In the genomic region with DNA sequence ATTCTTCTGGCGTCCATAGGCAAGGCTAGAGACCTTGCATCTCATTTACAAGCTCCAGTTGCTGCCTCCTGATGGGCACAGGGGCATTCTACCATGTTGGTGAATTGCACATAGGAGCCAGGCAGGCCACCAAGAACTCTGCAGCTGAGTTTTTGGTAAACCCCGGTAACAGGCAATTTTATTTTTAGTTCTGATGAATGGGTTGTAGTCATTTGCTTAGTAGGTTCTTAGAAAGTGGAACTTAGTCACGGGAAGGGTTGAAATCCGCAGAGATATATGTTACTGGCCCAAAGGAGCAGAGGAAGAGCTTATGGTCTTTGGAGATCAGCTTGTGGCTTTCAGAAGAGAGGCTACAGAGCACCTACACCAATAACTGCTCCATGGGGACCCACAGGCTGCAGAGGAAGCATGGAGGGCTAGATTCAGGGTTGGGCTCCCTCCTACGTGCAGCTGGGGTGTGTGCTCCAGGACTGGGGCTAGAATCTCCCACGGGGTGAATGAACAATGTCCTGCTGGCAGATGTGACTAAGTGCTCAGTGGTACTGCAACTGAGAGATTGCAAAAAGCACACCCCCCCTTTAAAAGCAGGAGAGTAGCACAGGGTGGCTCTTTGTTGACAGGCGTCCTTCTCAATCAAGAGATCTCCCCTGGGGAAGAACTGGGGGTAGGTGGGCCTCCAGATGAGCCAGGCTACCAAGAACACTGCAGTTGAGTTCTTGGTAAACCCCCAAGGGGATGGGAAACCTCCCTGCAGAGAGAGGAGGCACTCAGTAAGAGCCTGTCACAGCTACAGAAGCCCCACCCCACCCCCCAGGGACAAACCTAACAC, we compare ENCODE assay signal across 19 mouse cellular contexts.
DNase-seq lines count a peak whose midpoint lies in the region; ATAC-seq and TF ChIP-seq lines count a peak whose summit lies in the region.
"Had no signal": no experiment of that assay in that cellular context is flagged by ENCODE, and none has a peak within 500 bp of the region (broad histone marks: within the 10 kb centered on the region; RNA-seq: fewer than 3 reads in every experiment).

No protein-coding gene starts in this region.

- H3K9me3 ChIP-seq in heart, embryonic 10.5 days, result no peaks in the 10 kb centered on the region
- H3K9me3 ChIP-seq in heart, embryonic 11.5 days (replicated peaks; ENCODE audit: control insufficient read depth, low read length), result no peaks in the 10 kb centered on the region
- H3K9me3 ChIP-seq in liver, embryonic 11.5 days (ENCODE audit: control insufficient read depth, low read length), result no peaks in the 10 kb centered on the region
- no peaks in the 10 kb centered on the region for H3K9me3 ChIP-seq in midbrain, embryonic 10.5 days (replicated peaks)
- H3K9me3 ChIP-seq: embryonic facial prominence, embryonic 13.5 days; forebrain, embryonic 13.5 days had no signal

- H3K9ac ChIP-seq in heart, embryonic 11.5 days (ENCODE audit: low read depth, low read length), result no peak overlapping the region
- H3K9ac ChIP-seq in liver, embryonic 11.5 days (ENCODE audit: low read depth, low read length), result peak overlapping the region; percentile 23; the same call in 1 of the 2 replicates
- H3K9ac ChIP-seq: embryonic facial prominence, embryonic 13.5 days; forebrain, embryonic 13.5 days had no signal

- peak overlapping the region; percentile 47 for H3K27ac ChIP-seq in heart, embryonic 10.5 days
- no peak overlapping the region for H3K27ac ChIP-seq in heart, embryonic 11.5 days (ENCODE audit: low read depth, low read length)
- H3K27ac ChIP-seq in liver, embryonic 11.5 days (ENCODE audit: low read depth, low read length), result no peak overlapping the region
- no peak overlapping the region for H3K27ac ChIP-seq in midbrain, embryonic 10.5 days (replicated peaks)
- H3K27ac ChIP-seq: embryonic facial prominence, embryonic 13.5 days; forebrain, embryonic 13.5 days had no signal

- no peak for TF ChIP-seq CTCF in lung, adult 2 months (IDR thresholded peaks at IDR 0.05; ENCODE audit: insufficient read depth, low read length)

- H3K4me1 ChIP-seq in heart, embryonic 10.5 days, result peaks cover 6% of the 10 kb centered on the region
- no peaks in the 10 kb centered on the region for H3K4me1 ChIP-seq in heart, embryonic 11.5 days (ENCODE audit: control insufficient read depth, insufficient read depth, low read length)
- peaks cover 7% of the 10 kb centered on the region for H3K4me1 ChIP-seq in liver, embryonic 11.5 days (replicated peaks; ENCODE audit: control insufficient read depth, insufficient read depth, low read length)
- no peaks in the 10 kb centered on the region for H3K4me1 ChIP-seq in lung, adult 2 months (ENCODE audit: control insufficient read depth, insufficient read depth, low read length)
- peaks cover 24% of the 10 kb centered on the region for H3K4me1 ChIP-seq in midbrain, embryonic 10.5 days

- no peak overlapping the region for H3K4me3 ChIP-seq in heart, embryonic 10.5 days
- no peak overlapping the region for H3K4me3 ChIP-seq in heart, embryonic 11.5 days (ENCODE audit: low read depth, low read length)
- H3K4me3 ChIP-seq in liver, embryonic 11.5 days (ENCODE audit: low read depth, low read length), result no peak overlapping the region
- no peak overlapping the region for H3K4me3 ChIP-seq in lung, adult 2 months (replicated peaks; ENCODE audit: extremely low read depth, low read depth, low read length)
- no peak overlapping the region for H3K4me3 ChIP-seq in midbrain, embryonic 10.5 days
- H3K4me3 ChIP-seq: embryonic facial prominence, embryonic 13.5 days; forebrain, embryonic 13.5 days had no signal

- DNase-seq in heart, embryonic 10.5 days (ENCODE audit: low spot score), result peak; percentile 89
- DNase-seq in c-Kit-positive CD71-positive TER-119-negative erythroid progenitor cells, embryonic 14.5 days (ENCODE audit: low read depth), result peak; percentile 51
- DNase-seq in liver, embryonic 11.5 days (ENCODE audit: low spot score), result no peak
- no peak for DNase-seq in lung, adult 2 months
- no peak for DNase-seq in left cerebral cortex, adult 9 months (ENCODE audit: low spot score in 2 of 2)
- no peak for DNase-seq in midbrain, embryonic 10.5 days (ENCODE audit: low spot score)
- DNase-seq: adrenal gland, postnatal 10 days; cerebellum, postnatal 10 days; heart, postnatal 14 days; kidney, adult 8-10 months; kidney, postnatal 4 days; lung, postnatal 14 days; right cerebral cortex, postnatal 25 days had no signal

- H3K4me2 ChIP-seq in heart, embryonic 11.5 days, result no peak overlapping the region
- no peak overlapping the region for H3K4me2 ChIP-seq in liver, embryonic 11.5 days
- H3K4me2 ChIP-seq: embryonic facial prominence, embryonic 13.5 days; forebrain, embryonic 13.5 days had no signal

- H3K36me3 ChIP-seq in heart, embryonic 10.5 days, result no peaks in the 10 kb centered on the region
- no peaks in the 10 kb centered on the region for H3K36me3 ChIP-seq in heart, embryonic 11.5 days (ENCODE audit: control insufficient read depth, insufficient read depth, low read length)
- H3K36me3 ChIP-seq in liver, embryonic 11.5 days (ENCODE audit: control insufficient read depth, insufficient read depth, low read length), result no peaks in the 10 kb centered on the region
- no peaks in the 10 kb centered on the region for H3K36me3 ChIP-seq in midbrain, embryonic 10.5 days
- H3K36me3 ChIP-seq: embryonic facial prominence, embryonic 13.5 days had no signal

- no peak for ATAC-seq in heart, embryonic 11.5 days (replicated peaks; ENCODE audit: insufficient number of reproducible peaks, low FRiP score, low TSS enrichment)
- ATAC-seq in liver, embryonic 11.5 days (replicated peaks; ENCODE audit: low FRiP score), result peak; percentile 80
- peak; percentile 29; the same call in 1 of the 2 replicates for ATAC-seq in megakaryocyte-erythroid progenitor cell, adult 5-6 weeks (replicated peaks; ENCODE audit: low FRiP score, low TSS enrichment, poor library complexity, severe bottlenecking)
- ATAC-seq: forebrain, embryonic 13.5 days; hindbrain, embryonic 16.5 days; midbrain, embryonic 16.5 days had no signal

- TF ChIP-seq POLR2A in lung, adult 2 months (IDR thresholded peaks at IDR 0.05; ENCODE audit: borderline replicate concordance, extremely low read depth, low read depth, low read length), result no peak

- no peaks in the 10 kb centered on the region for H3K27me3 ChIP-seq in heart, embryonic 10.5 days (ENCODE audit: insufficient read depth, poor library complexity, severe bottlenecking)
- no peaks in the 10 kb centered on the region for H3K27me3 ChIP-seq in heart, embryonic 11.5 days (ENCODE audit: control insufficient read depth, insufficient read depth, low read length)
- no peaks in the 10 kb centered on the region; the same call in 1 of the 2 replicates for H3K27me3 ChIP-seq in liver, embryonic 11.5 days (replicated peaks; ENCODE audit: control insufficient read depth, insufficient read depth, low read length)
- no peaks in the 10 kb centered on the region for H3K27me3 ChIP-seq in midbrain, embryonic 10.5 days (ENCODE audit: low read depth, poor library complexity, severe bottlenecking)
- H3K27me3 ChIP-seq: embryonic facial prominence, embryonic 13.5 days; forebrain, embryonic 13.5 days had no signal

- WGBS in heart, embryonic 10.5 days, result 56% methylated on average over 7 of the region's 7 CpGs
- WGBS in heart, embryonic 11.5 days (ENCODE audit: insufficient replicate concordance), result 59% methylated on average over 7 of the region's 7 CpGs
- 48% methylated on average over 7 of the region's 7 CpGs for WGBS in liver, embryonic 11.5 days
- WGBS in lung, adult 2 months, result 73% methylated on average over 7 of the region's 7 CpGs
- 72% methylated on average over 7 of the region's 7 CpGs for WGBS in midbrain, embryonic 10.5 days

Comparison
In these comparisons a context has a peak if more than half of its experiments do, and no peak if none do; other contexts are left out.
1. DNase-seq: peak in heart, embryonic 10.5 days (single experiment) and c-Kit-positive CD71-positive TER-119-negative erythroid progenitor cells, embryonic 14.5 days (single experiment); none in liver, embryonic 11.5 days (single experiment), lung, adult 2 months (single experiment), left cerebral cortex, adult 9 months (0 of 2) and midbrain, embryonic 10.5 days (single experiment).